Mouse (Mus musculus) myocyte (in vitro differentiated cells): ENCODE data around the gene E030030I06Rik.
"Not testable (repeated sequence)": the region's sequence is repeated elsewhere in the genome, so short reads cannot be mapped to it uniquely, and the experiment has no call there.

Source experiments
- E2F4 ChIP-seq: IDR thresholded peaks from one replicate; pipeline ENCODE4 v1.6.1; 2011; ENCODE audit warnings: mild to moderate bottlenecking, control low read depth, moderate library complexity; ENCODE audit not compliant: insufficient read depth
- MAX ChIP-seq: IDR thresholded peaks from one replicate; pipeline ENCODE4 v1.6.1; 2011; ENCODE audit warnings: low read depth, mild to moderate bottlenecking, control low read depth
- MYOG ChIP-seq, 3 experiments: IDR thresholded peaks; one replicate each; pipeline ENCODE4 v1.6.1; 2011; ENCODE audit warnings: control low read depth in 2 of 3, low read depth in 2 of 3, mild to moderate bottlenecking in 2 of 3; ENCODE audit not compliant: insufficient read length in 2 of 3, control insufficient read depth in 1 of 3, insufficient read depth in 1 of 3
- POLR2A ChIP-seq: IDR thresholded peaks from one replicate; pipeline ENCODE4 v1.6.1; 2011; ENCODE audit warnings: low read depth, mild to moderate bottlenecking, control low read depth, moderate library complexity; ENCODE audit not compliant: insufficient read length
- POLR2AphosphoS2 ChIP-seq: IDR thresholded peaks from one replicate; pipeline ENCODE4 v1.6.1; 2011; ENCODE audit warnings: low read depth, control low read depth; ENCODE audit not compliant: insufficient read length
- REST ChIP-seq: IDR thresholded peaks from one replicate; pipeline ENCODE4 v1.6.1; 2011; ENCODE audit warnings: mild to moderate bottlenecking, control low read depth, moderate library complexity; ENCODE audit not compliant: insufficient read depth, insufficient read length
- TCF12 ChIP-seq: IDR thresholded peaks from one replicate; pipeline ENCODE4 v1.6.1; 2011; ENCODE audit warnings: mild to moderate bottlenecking, control low read depth; ENCODE audit not compliant: poor library complexity, insufficient read depth, severe bottlenecking
- TCF3 ChIP-seq: IDR thresholded peaks from one replicate; pipeline ENCODE4 v1.6.1; 2011; ENCODE audit warnings: low read depth, control low read depth; ENCODE audit not compliant: insufficient read length
- USF1 ChIP-seq: IDR thresholded peaks from one replicate; pipeline ENCODE4 v1.6.1; 2011; ENCODE audit warnings: low read depth, mild to moderate bottlenecking, control low read depth, moderate library complexity

- TF ChIP-seq TCF12; POLR2A; MAX; TCF3; POLR2AphosphoS2; USF1; REST; E2F4; MYOG (IDR thresholded peaks at IDR 0.05; ENCODE audit: control insufficient read depth in 1 of 3, insufficient read depth in 1 of 3, insufficient read length in 2 of 3, low read depth in 2 of 3): not testable (repeated sequence)
These were observed 2.2 kb upstream of the E030030I06Rik start for GRCm38 (mm10) chr10:22151056-22151862.
